Mouse (Mus musculus) kidney, adult 2 months (tissue): ENCODE data around the gene Ptpn4.

Experiments
- CTCF ChIP-seq: fragments of 200-500 bp; conservative IDR thresholded peaks from 2 replicates; pipeline ENCODE4 v1.5.1; 2011; ENCODE audit warnings: low read depth, mild to moderate bottlenecking, control low read depth, low read length, moderate library complexity, mixed read lengths; ENCODE audit not compliant: insufficient read depth, insufficient read length
- POLR2A ChIP-seq: fragments of 200-500 bp; IDR thresholded peaks from one replicate; pipeline ENCODE4 v1.6.1; 2011; ENCODE audit warnings: low read depth, low read length, control low read depth

GRCm38 (mm10) chr1:119837035-119837751, at the start of gene Ptpn4:
- TF ChIP-seq POLR2A, result peak; percentile 89
- TF ChIP-seq CTCF, result no peak
